Mouse (Mus musculus): Measurements from ENCODE around the gene Glra1.
"Not testable (repeated sequence)": the region's sequence is repeated elsewhere in the genome, so short reads cannot be mapped to it uniquely, and the experiment has no call there.

Gene Glra1

DNA sequence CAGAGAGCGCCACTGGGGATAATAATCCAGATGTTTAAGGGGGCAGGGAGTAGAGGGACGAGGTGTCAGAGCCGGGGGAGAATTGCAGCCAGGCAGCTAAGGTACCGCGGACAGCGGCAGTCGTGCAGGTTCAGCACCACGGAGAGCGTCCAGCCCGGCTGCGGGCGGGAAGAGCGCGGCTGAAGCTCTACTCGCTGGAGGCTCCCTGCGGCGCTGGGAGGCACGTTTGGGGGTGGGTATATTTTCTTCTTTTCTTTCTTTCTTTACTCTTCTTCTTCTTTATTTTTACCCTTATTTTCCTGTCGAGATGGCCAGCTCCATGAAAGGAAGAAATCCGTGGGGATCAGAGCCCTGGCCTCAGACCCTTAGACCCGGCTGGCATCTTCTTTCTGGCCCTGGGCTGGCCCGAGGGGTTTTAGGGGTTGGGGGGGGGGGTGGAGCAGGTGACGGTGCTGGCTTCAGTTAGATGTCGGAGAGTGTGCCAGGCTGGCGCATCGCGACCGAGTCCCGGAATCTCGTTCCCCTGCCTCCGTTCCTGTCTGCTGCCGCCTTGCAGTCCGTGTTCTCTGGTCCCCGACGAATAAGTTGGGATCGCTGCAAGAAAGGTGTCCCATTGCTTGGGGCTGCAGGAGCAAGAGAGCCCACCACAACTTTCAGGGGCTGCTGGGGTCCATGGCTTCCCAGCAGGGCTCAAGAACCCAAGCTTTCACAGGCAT lies at the start of gene Glra1:
Gene Glra1 (minus strand): TSS at position 391 of the 716 bp plus-strand sequence.
- peak; percentile 84 for DNase-seq (ENCODE audit: extremely low spot score)

- no peak for DNase-seq (ENCODE audit: extremely low spot score)
Observed at GRCm38 (mm10) chr11:55636961-55637360, 29.0 kb upstream of the Glra1 start.

GRCm38 (mm10) chr11:55633901-55634300 lies 25.9 kb upstream of the Glra1 start:
- peak; percentile 41 for DNase-seq (ENCODE audit: extremely low spot score)

DNA sequence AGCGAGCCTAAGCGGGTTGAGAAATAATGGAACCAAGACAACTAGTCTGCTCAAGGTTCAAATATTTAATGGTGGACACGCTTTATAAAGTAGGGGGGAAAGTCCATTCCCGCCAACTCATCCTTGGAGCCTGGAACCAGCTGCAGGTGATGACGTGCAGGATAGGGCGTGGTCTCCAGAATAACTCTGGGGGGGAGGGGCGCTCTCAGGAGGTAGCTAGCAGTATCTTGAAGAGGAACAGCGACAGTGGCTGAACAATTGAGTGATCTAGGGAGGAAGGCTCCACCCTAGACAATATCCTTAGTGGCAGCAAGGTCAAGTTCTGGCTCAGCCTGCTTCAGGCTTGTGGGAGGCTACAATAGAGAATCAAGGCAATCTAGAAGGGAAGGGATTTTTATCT lies 6.6 kb upstream of the Glra1 start:
- DNase-seq (ENCODE audit: extremely low spot score) = not testable (repeated sequence)

DNA sequence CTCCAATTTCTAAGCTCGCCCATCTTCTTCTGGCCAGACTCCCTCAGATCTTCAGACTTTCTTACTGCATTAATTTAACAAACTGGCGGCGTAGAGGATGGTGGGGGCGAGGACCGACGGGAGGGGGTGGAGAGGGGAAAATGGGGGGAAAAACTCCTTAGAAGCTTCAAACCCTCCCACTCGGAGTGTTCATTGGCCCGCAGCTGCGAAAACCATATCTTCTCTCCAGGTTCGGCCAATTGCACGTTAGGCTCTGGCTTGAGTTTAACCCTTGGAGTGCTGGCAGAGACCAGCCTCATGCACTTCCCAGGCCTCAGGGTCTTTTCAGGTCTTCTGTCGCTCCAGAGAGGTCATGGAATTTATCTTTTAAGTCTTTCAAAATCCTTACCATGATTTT lies 524 bp upstream of the Glra1 start:
- DNase-seq (ENCODE audit: extremely low spot score) = peak; percentile 9

- DNase-seq (ENCODE audit: extremely low spot score) = peak; percentile 49
Observed at GRCm38 (mm10) chr11:55607066-55607807, 761 bp downstream of the Glra1 start.

- DNase-seq (ENCODE audit: extremely low spot score) = peak; percentile 40
Observed at GRCm38 (mm10) chr11:55601447-55602065, 6.4 kb downstream of the Glra1 start.

GRCm38 (mm10) chr11:55595726-55596125 lies 12.3 kb downstream of the Glra1 start:
- no peak for DNase-seq (ENCODE audit: extremely low spot score)

GRCm38 (mm10) chr11:55594411-55594810 lies 13.6 kb downstream of the Glra1 start:
- DNase-seq (ENCODE audit: extremely low spot score) = no peak

DNA sequence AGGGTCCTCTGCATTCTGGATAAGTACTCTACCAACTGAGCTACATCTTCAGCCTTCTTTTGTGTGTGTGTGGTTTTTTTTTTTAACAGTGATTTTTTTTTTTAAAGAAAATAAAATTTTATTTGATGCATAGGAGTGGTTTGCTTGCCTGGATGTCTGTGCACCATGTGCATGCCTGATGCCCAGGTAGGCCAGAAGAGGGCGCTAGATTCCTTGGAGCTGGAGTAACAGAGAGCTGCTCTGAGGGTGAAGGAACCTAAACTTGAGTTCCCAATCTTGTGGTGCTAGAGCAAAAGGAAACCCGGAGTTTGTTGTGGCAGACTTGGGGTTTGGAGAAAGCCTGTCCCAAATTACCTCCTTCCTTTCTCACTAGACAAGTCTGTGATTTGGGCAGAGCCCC lies 16.8 kb downstream of the Glra1 start:
- DNase-seq (ENCODE audit: extremely low spot score) = no peak

DNA sequence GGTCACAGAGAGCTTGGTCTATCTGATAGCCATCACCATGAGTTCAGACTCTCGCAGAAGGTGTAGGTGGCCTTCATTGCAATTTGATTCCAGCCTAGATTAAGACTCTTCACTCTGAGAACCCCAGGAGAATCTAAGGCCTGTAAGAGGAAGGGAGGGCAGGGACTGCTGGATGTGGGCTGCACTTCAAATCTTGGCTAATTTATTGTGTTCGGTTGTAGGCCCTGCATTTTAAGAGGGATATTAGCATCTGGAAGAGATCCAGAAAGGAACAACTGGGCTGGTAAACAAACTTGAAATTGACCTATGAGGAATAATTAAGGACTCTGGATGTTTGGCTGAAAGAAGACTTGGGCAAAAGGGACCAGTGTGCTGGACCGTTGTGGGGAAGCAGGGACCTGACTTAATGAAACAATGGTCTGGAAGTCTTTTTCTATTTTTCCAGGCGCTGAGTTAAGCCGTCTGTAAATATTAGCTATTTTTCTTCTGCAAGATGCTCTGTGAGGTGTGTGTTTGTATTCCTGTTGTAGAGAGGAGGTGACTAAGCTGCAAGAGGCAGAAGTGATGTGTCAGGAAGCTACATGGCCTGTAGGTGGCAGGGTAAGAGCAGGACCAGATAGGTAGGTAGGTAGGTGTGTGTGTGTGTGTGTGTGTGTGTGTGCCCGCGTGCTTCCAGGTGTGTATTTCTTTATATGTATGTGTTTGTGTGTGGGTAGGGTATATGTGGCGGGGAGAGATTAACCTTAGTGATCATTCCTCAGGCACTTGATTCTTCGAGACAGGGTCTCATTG lies 18.4 kb downstream of the Glra1 start:
- DNase-seq (ENCODE audit: extremely low spot score) = no peak

- no peak for DNase-seq (ENCODE audit: extremely low spot score)
Observed at GRCm38 (mm10) chr11:55574397-55574796, 33.6 kb downstream of the Glra1 start.

GRCm38 (mm10) chr11:55571144-55571543 lies 36.9 kb downstream of the Glra1 start:
- DNase-seq (ENCODE audit: extremely low spot score) = peak; percentile 54

- no peak for DNase-seq (ENCODE audit: extremely low spot score)
Observed at GRCm38 (mm10) chr11:55566309-55567099, 41.5 kb downstream of the Glra1 start.

- DNase-seq (ENCODE audit: extremely low spot score) = no peak
Observed at GRCm38 (mm10) chr11:55545690-55546089, 62.3 kb downstream of the Glra1 start.

DNA sequence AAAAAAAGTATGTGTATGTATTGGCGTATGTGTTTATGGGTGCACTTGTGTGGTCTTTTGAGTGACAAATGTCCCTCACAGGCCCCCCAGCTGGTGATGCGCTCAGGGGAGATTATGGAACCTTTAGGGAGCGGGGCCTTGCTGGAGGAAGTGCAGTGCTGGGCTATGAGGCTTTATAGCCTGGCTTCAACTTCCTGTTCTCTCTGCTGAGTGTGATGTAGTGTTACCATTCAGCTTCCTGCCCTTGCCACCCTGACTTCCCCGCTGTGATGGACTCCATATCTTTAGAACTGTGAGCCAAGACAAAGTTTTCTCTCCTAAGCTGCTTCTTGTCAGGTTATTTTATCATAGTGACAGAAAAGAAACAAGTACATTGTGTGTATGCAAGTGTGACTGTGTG lies 65.3 kb downstream of the Glra1 start:
- DNase-seq (ENCODE audit: extremely low spot score) = no peak

- no peak for DNase-seq (ENCODE audit: extremely low spot score)
Observed at GRCm38 (mm10) chr11:55542128-55542527, 65.9 kb downstream of the Glra1 start.

DNA sequence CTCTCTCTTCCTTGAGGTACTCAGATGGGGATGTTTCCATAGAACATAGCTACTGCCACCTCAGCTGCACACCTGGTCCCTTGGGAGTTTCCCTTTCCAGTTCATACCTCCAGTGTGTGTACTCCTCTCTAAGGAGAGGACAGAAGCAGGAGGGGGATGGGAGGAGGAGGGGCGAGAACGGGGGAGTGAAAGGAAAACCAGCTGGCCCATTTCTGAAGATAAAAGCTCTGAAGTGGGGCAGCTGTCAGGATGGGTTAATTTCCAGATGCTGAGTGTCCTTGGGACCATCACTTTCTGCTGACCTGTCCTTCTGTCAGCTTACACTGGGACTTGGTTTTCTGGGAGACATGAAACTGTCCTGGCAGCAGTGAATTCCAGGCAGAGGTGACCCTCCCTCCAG lies 73.2 kb downstream of the Glra1 start:
- DNase-seq (ENCODE audit: extremely low spot score) = no peak

DNA sequence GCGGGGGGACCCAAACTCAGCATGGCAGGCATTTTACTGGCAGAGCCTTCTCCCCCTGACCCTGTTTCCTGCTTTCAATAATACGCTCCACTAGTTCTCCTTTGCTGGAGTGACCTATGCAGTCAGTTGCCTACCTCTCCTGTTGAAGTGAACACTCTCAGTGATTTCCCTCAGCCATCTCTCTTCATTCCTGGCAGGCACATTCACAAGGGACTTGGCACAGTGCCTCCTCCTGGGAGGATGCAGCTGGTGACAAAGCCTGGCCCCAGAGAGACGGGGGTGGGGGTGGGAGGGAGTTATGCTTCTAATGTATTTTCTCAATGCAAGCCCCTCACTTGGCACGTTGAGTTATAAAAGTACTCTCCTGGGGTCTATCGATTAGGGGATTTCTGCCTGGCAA lies 74.6 kb downstream of the Glra1 start:
- DNase-seq (ENCODE audit: extremely low spot score) = no peak

- DNase-seq (ENCODE audit: extremely low spot score) = no peak
Observed at GRCm38 (mm10) chr11:55530741-55531140, 77.3 kb downstream of the Glra1 start.

All from embryo, embryonic 9.5 days (tissue).